Mouse (Mus musculus): ENCODE measurements around the gene Cct2. TPM values are rescaled to one million over a fixed set of nuclear protein-coding genes. Genes with fewer than 3 reads are reported as not detected.

The Cct2 gene
- polyA plus RNA-seq, 1 experiment: 84.6 TPM

DNA sequence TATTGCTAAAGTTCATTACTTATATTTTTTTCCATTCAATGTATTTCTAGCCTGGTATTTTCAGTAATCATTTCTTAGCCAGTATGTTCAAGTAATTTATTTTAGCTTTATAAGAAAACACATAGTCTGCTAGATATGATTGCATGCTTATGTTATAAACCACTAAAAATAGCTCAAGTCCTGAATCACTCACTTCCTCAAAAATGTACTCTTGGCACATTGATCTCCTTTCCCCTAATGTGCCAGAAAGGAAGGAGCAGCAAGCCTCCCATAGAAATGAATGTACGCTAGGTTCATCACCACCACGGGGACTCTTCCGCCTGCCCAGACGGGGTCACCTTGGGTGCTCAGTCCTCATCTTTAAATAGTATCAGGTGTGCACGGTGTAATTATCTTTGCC is 49.0 kb downstream of the Cct2 start:
- Histone ChIP-seq H3K4me3 (ENCODE audit: insufficient read depth, low read depth, low read length) (no peak overlapping the region), H3K4me1 (ENCODE audit: control insufficient read depth, insufficient read depth, low read length) (no peaks in the 10 kb centered on the region; the same call in 1 of the 2 replicates), H3K36me3 (ENCODE audit: control insufficient read depth, insufficient read depth, low read length) (no peaks in the 10 kb centered on the region), H3K27ac (ENCODE audit: insufficient read depth, low read depth, low read length) (no peak overlapping the region), H3K27me3 (replicated peaks; ENCODE audit: control insufficient read depth, insufficient read depth, low read length) (no peaks in the 10 kb centered on the region)
- no peak for TF ChIP-seq CTCF (conservative IDR thresholded peaks at IDR 0.05; ENCODE audit: insufficient read depth, insufficient read length, low read depth, low read length)
- TF ChIP-seq POLR2A (IDR thresholded peaks at IDR 0.05; ENCODE audit: low read depth, low read length): no peak
- DNase-seq: no peak
- 80% methylated on average over 5 of the region's 5 CpGs for WGBS

GRCm38 (mm10) chr10:117013689-117014390 is 49.8 kb downstream of the Cct2 start:
- Histone ChIP-seq H3K27ac (ENCODE audit: insufficient read depth, low read depth, low read length) (no peak overlapping the region), H3K36me3 (ENCODE audit: control insufficient read depth, insufficient read depth, low read length) (no peaks in the 10 kb centered on the region), H3K27me3 (replicated peaks; ENCODE audit: control insufficient read depth, insufficient read depth, low read length) (no peaks in the 10 kb centered on the region), H3K4me3 (ENCODE audit: insufficient read depth, low read depth, low read length) (no peak overlapping the region), H3K4me1 (ENCODE audit: control insufficient read depth, insufficient read depth, low read length) (no peaks in the 10 kb centered on the region; the same call in 1 of the 2 replicates)
- DNase-seq: no peak
- TF ChIP-seq POLR2A (IDR thresholded peaks at IDR 0.05; ENCODE audit: low read depth, low read length) (no peak), CTCF (conservative IDR thresholded peaks at IDR 0.05; ENCODE audit: insufficient read depth, insufficient read length, low read depth, low read length) (no peak)
- 25% methylated on average over 12 of the region's 12 CpGs for WGBS

DNA sequence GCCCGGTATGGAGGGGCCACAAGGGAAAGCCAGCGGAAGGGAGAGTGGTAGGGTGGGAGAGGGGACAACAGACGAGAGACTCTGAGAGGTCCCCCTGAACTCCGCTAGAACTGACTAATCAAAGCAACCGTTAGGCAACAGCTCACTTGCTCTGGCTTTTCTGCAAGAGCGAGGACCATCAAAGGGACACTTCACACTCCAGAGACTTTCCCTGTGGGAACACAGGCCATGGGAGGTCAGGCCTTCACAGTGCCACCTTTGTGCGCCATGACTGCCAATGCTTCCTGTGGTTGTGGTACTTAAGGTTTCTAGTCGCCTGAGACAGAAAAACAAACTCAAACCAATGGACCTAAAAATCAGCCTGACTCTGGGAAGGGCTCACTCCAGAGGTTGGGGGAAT is 52.6 kb downstream of the Cct2 start:
- no peak overlapping the region for H3K27ac ChIP-seq (ENCODE audit: insufficient read depth, low read depth, low read length)
- TF ChIP-seq CTCF (conservative IDR thresholded peaks at IDR 0.05; ENCODE audit: insufficient read depth, insufficient read length, low read depth, low read length) (no peak), POLR2A (IDR thresholded peaks at IDR 0.05; ENCODE audit: low read depth, low read length) (no peak)
- 69% methylated on average over 8 of the region's 8 CpGs for WGBS
- no peak overlapping the region for H3K4me3 ChIP-seq (ENCODE audit: insufficient read depth, low read depth, low read length)
- DNase-seq: no peak
- H3K36me3 ChIP-seq (ENCODE audit: control insufficient read depth, insufficient read depth, low read length): no peaks in the 10 kb centered on the region
- H3K27me3 ChIP-seq (replicated peaks; ENCODE audit: control insufficient read depth, insufficient read depth, low read length): no peaks in the 10 kb centered on the region
- H3K4me1 ChIP-seq (ENCODE audit: control insufficient read depth, insufficient read depth, low read length): no peaks in the 10 kb centered on the region; the same call in 1 of the 2 replicates

DNA sequence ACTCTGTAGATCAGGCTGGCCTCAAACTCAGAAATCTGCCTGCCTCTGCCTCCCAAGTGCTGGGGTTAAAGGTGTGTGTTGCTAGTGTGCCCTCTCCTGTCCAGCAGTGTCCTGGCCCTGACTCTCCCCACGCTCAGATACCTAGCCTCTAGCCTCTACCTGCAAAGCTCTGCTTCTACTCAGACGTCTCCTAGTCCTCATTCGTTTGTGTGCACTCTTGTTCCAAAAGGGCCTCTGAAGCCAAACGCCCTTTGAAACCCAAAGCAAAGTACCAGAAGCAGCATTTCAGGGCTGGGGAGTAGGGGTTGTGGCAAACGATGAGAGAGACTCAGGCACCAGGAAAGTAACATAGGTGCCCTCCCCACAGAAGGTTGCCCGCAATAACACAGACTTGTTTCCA is 53.9 kb downstream of the Cct2 start:
- peak overlapping the region; percentile 24; the same call in 1 of the 2 replicates for H3K27ac ChIP-seq (ENCODE audit: insufficient read depth, low read depth, low read length)
- WGBS: 66% methylated on average over 6 of the region's 6 CpGs
- DNase-seq: peak; percentile 80

DNA sequence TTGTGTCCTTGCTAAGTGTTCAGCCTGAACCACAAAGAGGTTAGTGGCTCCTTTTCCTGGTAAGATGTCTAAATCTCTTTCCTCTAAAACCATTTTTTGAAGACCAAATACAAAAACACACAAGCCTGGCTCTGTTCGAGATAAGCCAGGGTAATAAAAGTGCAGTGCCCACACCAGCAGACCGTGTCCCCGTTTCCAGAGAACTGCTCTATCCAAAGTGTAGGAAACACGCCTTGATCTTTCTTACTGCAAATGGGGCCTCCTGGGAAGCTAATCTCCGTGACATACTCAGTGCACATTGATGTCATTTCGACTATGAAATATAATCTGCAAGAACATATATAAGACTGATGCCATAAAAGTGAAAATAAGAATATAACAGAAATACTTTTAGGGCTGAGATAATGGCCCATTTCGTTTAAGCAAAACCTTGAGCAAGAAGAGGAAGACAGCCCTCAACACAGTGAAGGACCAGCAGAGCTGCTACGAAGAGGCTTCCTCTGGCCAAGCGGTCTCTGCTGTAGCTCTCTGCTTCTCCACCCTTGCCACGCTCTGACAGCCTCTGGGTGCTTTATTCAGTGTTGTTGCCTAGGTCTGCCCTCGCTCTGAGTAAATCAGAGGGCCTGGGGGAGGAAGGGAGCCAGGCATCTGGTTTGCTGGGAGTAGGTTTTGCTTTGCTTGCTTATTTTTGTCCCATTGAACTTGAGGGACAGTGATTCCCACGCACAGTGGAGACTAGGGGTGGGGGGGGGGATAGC is 57.7 kb downstream of the Cct2 start:
- no peaks in the 10 kb centered on the region for H3K36me3 ChIP-seq (ENCODE audit: control insufficient read depth, insufficient read depth, low read length)
- DNase-seq: no peak
- H3K27ac ChIP-seq (ENCODE audit: insufficient read depth, low read depth, low read length): no peak overlapping the region
- H3K4me1 ChIP-seq (ENCODE audit: control insufficient read depth, insufficient read depth, low read length): no peaks in the 10 kb centered on the region; the same call in 1 of the 2 replicates
- no peak overlapping the region for H3K4me3 ChIP-seq (ENCODE audit: insufficient read depth, low read depth, low read length)
- WGBS: 72% methylated on average over 12 of the region's 12 CpGs
- TF ChIP-seq POLR2A (IDR thresholded peaks at IDR 0.05; ENCODE audit: low read depth, low read length): no peak
- no peak for TF ChIP-seq CTCF (conservative IDR thresholded peaks at IDR 0.05; ENCODE audit: insufficient read depth, insufficient read length, low read depth, low read length)
- H3K27me3 ChIP-seq (replicated peaks; ENCODE audit: control insufficient read depth, insufficient read depth, low read length): no peaks in the 10 kb centered on the region

More for the DNA sequence above, 53.9 kb downstream of the Cct2 start:
- H3K4me1 ChIP-seq (ENCODE audit: control insufficient read depth, insufficient read depth, low read length): no peaks in the 10 kb centered on the region; the same call in 1 of the 2 replicates
- H3K4me3 ChIP-seq (ENCODE audit: insufficient read depth, low read depth, low read length): no peak overlapping the region
- no peaks in the 10 kb centered on the region for H3K36me3 ChIP-seq (ENCODE audit: control insufficient read depth, insufficient read depth, low read length)
- no peaks in the 10 kb centered on the region for H3K27me3 ChIP-seq (replicated peaks; ENCODE audit: control insufficient read depth, insufficient read depth, low read length)
- TF ChIP-seq POLR2A (IDR thresholded peaks at IDR 0.05; ENCODE audit: low read depth, low read length): no peak
- TF ChIP-seq CTCF (conservative IDR thresholded peaks at IDR 0.05; ENCODE audit: insufficient read depth, insufficient read length, low read depth, low read length): no peak

DNA sequence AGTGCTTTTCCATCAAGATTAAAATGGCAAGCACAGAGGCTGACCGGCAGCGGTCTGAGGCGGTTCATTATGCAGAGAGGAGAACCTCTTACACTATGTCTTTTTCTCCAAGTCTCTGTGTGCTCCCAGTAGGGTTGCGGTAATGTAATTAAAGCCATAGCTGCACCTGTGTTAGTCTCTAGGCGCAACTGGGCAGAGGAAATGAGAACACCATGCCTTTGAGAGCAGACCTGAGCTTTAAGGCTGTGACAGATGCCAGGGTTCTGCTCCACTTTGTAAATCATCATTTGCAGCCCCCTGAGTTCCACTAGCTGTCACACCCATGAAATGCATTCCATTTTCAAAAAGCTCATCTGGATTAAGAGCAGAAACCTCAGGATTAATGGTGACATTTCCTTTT is 58.9 kb downstream of the Cct2 start:
- 78% methylated on average over 5 of the region's 5 CpGs for WGBS
- DNase-seq: no peak
- no peak overlapping the region for H3K27ac ChIP-seq (ENCODE audit: insufficient read depth, low read depth, low read length)
- H3K4me1 ChIP-seq (ENCODE audit: control insufficient read depth, insufficient read depth, low read length): no peaks in the 10 kb centered on the region
- no peaks in the 10 kb centered on the region for H3K36me3 ChIP-seq (ENCODE audit: control insufficient read depth, insufficient read depth, low read length)
- TF ChIP-seq POLR2A (IDR thresholded peaks at IDR 0.05; ENCODE audit: low read depth, low read length) (no peak), CTCF (conservative IDR thresholded peaks at IDR 0.05; ENCODE audit: insufficient read depth, insufficient read length, low read depth, low read length) (no peak)
- no peaks in the 10 kb centered on the region for H3K27me3 ChIP-seq (replicated peaks; ENCODE audit: control insufficient read depth, insufficient read depth, low read length)
- no peak overlapping the region for H3K4me3 ChIP-seq (ENCODE audit: insufficient read depth, low read depth, low read length)

Other genes starting within 250 kb of the Cct2 start
- gene Myrfl, start 166.9 kb downstream of the Cct2 start, polyA plus RNA-seq (2012; rRNA removed): 0.02 and 0.04 TPM in 2 replicates
- 641 and 892 TPM in 2 replicates for gene Rab3ip, start 113.0 kb downstream of the Cct2 start, polyA plus RNA-seq (2012; rRNA removed)
- gene Gm10271, start 91.2 kb downstream of the Cct2 start, polyA plus RNA-seq (2012; rRNA removed): not detected in 2 replicates
- gene Best3, start 77.5 kb downstream of the Cct2 start, polyA plus RNA-seq (2012; rRNA removed): 0.97 and 1.1 TPM in 2 replicates
- gene Lrrc10, start 18.5 kb downstream of the Cct2 start, polyA plus RNA-seq (2012; rRNA removed): 0.13 TPM in 1 of 2 replicates, not detected in the other
- gene Frs2, start 84.7 kb upstream of the Cct2 start, polyA plus RNA-seq (2012; rRNA removed): 13.0 and 13.2 TPM in 2 replicates
- gene Yeats4, start 160.7 kb upstream of the Cct2 start, polyA plus RNA-seq (2012; rRNA removed): 18.0 and 21.8 TPM in 2 replicates
- not detected in 2 replicates for gene 9530003J23Rik, start 174.9 kb upstream of the Cct2 start, polyA plus RNA-seq (2012; rRNA removed)
- 42.5 and 101 TPM in 2 replicates for gene Lyz2, start 218.5 kb upstream of the Cct2 start, polyA plus RNA-seq (2012; rRNA removed)
- gene Lyz1, start 229.1 kb upstream of the Cct2 start, polyA plus RNA-seq (2012; rRNA removed): 1.9 and 6.2 TPM in 2 replicates